Mouse (Mus musculus) gastrocnemius, adult 18-20 months (tissue): Measurements from ENCODE around the gene Matk. TPM values are rescaled to one million over a fixed set of nuclear protein-coding genes. Genes with fewer than 3 reads are reported as not detected.
A peak's percentile ranks its signal among the peaks of the same experiment; 100 is the strongest.

Source experiments
- DNase-seq: peaks from one replicate; pipeline ENCODE4 v3.0.0; 2021; ENCODE audit warnings: low spot score
- microRNA-seq: library from miRNA; unstranded; fragments of <30 nt; microRNA quantifications from one replicate; pipeline ENCODE4 v1.2.0, GENCODE M21; 2021
- total RNA-seq, 2 experiments: library from RNA; stranded (reverse); gene quantifications; 2 replicates each; pipeline ENCODE4 v1.2.3; 2021

Gene Matk
- total RNA-seq, 2 experiments from 2014 or later: not detected

DNA sequence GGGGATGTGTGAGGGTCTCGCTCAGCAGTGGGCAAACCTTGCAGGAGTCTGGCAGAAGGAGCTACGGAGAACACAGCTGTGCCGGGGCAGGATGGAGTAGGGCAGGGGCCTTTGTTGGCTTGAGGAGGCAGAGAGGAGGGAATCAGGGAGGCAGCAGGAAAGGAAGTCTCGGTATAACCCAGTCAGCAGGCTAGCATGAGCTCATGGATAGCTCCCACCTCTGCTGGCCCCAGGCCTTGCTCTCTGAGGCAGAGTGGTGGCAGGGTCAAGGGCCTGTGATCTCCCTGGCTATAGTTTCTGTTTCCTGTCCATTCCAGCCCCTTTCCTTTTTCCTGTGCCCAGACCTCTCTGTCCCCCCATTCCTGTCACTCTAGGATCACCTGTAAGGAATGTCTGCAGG is 49.6 kb downstream of the Matk start:
- DNase-seq: no peak

DNA sequence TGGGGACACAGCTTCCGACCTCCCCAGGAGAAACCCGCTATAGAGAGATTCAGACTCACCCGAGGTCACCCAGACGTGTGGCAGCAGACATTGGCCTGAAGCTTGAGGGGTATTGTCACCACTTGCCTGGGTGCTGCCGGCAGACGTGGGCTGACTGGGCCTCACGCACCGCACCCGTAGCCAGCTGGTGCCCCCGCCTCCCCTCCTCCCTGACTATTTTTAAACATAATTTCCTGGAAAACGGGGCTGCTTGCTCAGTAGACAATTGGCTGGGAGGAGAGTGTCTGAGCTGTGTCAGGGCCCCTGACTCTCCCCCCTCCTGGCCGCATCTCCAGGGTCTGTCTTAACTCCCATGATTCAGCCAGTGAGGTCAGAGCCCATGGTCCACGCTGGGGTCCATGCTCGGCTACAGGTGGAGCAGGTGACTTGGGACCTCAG is 50.1 kb downstream of the Matk start:
- DNase-seq: no peak

DNA sequence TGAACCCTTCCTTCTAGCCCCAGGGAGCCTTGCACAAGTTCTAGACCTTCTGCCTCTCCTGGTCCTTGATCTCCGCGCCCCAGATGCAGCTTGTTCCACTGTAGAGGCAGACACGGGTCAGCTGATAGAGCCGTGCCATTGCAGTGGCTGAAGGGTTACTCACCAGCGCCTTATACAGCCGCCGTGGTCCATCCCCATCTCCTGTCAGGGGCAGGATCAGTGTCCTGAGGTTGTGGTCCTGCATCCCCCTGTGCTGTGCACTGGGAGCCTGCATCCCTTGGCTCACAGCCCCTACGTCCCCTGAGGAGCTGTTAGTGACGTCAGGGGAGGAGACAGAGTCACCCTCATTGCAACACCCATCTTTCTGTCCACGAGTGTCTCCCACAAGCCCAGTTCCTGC is 50.5 kb downstream of the Matk start:
- no peak for DNase-seq

GRCm38 (mm10) chr10:81303761-81304160 is 51.0 kb downstream of the Matk start:
- no peak for DNase-seq

- DNase-seq: peak; percentile 55
These were observed 52.0 kb downstream of the Matk start for GRCm38 (mm10) chr10:81304597-81305238.

GRCm38 (mm10) chr10:81305663-81306062 is 52.9 kb downstream of the Matk start:
- DNase-seq: no peak

DNA sequence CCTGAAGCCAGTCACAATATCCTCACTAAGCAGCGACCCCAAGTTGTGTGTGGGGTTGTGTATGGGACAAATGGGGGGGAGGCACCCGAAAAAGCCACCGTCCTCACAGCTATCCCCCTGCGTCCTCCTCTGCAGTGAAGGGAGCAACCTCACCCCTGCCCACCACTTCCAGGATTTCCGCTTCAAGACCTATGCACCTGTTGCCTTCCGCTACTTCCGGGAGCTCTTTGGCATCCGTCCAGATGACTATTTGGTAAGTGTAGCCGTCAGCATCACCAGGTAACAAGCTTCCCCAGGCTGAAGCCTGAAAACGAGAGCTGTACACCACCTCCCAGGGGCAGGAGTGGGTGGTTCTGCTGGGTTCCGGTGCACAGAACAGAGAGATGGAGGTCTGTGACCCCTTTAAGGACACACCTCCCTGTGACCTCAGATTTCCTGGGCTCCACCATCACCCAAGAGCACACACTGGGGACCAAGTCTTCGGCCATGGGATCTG is 53.5 kb downstream of the Matk start:
- no peak for DNase-seq

GRCm38 (mm10) chr10:81306837-81307682 is 54.3 kb downstream of the Matk start:
- DNase-seq: no peak

DNA sequence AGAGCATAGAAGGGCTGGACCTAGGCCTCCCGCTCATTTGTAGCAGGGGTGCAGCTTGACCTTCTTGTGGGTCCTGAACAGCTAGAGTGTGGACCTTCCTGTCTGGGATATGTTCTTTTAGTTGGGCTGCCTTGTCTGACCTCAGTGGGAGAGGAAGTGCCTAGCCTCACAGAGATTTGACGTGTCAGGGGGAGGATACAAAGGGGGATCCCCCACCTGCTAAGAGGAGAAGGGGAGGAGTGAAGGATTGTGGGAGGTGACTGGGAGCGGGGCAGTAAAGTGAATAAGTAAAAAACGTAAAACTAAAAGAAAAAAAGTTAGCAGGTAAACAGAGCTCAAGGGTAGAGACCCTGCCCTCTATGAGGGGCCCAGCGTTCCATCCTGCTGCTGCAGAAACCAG is 56.8 kb downstream of the Matk start:
- DNase-seq: no peak

Small RNA genes lying within 50 kb of the gene (microRNA-seq; reads per million reads assigned to microRNA genes)
- 34.1 reads per million, percentile 45 among the genes with 10 or more reads in this experiment for gene Mir3057

Other genes starting within 250 kb of the Matk start
- 1 to 10 TPM; 2.3 to 2.5 TPM for gene Gng7, start 238.0 kb upstream of the Matk start, total RNA-seq
- under 1 TPM in 1 of 2 experiments, not detected in 1; 0.07 TPM for gene Diras1, start 227.3 kb upstream of the Matk start, total RNA-seq
- gene Slc39a3, start 215.5 kb upstream of the Matk start, total RNA-seq: 10 to 100 TPM; 13.7 TPM
- gene Sgta, start 192.8 kb upstream of the Matk start, total RNA-seq: 100 to 1,000 TPM; 101 to 103 TPM
- 10 to 100 TPM; 21.1 to 26.0 TPM for gene Thop1, start 182.9 kb upstream of the Matk start, total RNA-seq
- under 1 TPM in 1 of 2 experiments, not detected in 1; 0.09 TPM for gene Creb3l3, start 154.1 kb upstream of the Matk start, total RNA-seq
- 100 to 1,000 TPM; 173 to 189 TPM for gene Map2k2, start 147.0 kb upstream of the Matk start, total RNA-seq
- gene Zbtb7a, start 117.7 kb upstream of the Matk start, total RNA-seq: 10 to 100 TPM; 22.1 to 24.5 TPM
- 10 to 100 TPM; 15.3 to 17.1 TPM for gene Pias4, start 85.0 kb upstream of the Matk start, total RNA-seq
- 1,000 to 10,000 TPM; 1,320 to 1,335 TPM for gene Eef2, start 76.3 kb upstream of the Matk start, total RNA-seq
- gene Dapk3, start 69.9 kb upstream of the Matk start, total RNA-seq: 10 to 100 TPM; 25.5 to 28.4 TPM
- not detected for gene 4930442H23Rik, start 69.1 kb upstream of the Matk start, total RNA-seq
- 100 to 1,000 TPM in 1 of 2 experiments, 10 to 100 TPM in 1; 59.9 to 118 TPM for gene Nmrk2, start 50.9 kb upstream of the Matk start, total RNA-seq
- gene Atcay, start 22.1 kb upstream of the Matk start, total RNA-seq: not detected
- 1 to 10 TPM; 1.9 to 2.7 TPM for gene Zfr2, start 19.8 kb upstream of the Matk start, total RNA-seq
- 100 to 1,000 TPM; 106 to 116 TPM for gene Mrpl54, start 14.0 kb downstream of the Matk start, total RNA-seq
- 100 to 1,000 TPM; 102 to 105 TPM for gene Apba3, start 14.0 kb downstream of the Matk start, total RNA-seq
- gene Tjp3, start 38.6 kb downstream of the Matk start, total RNA-seq: not detected
- gene Pip5k1c, start 40.0 kb downstream of the Matk start, total RNA-seq: 10 to 100 TPM; 19.7 to 20.4 TPM
- 10 to 100 TPM; 10.1 to 10.9 TPM for gene Cactin, start 68.2 kb downstream of the Matk start, total RNA-seq
- under 1 TPM; 0.16 to 0.55 TPM for gene Tbxa2r, start 75.8 kb downstream of the Matk start, total RNA-seq
- 1 to 10 TPM in 1 of 2 experiments, under 1 TPM in 1; 0.39 to 1.4 TPM for gene Gipc3, start 90.3 kb downstream of the Matk start, total RNA-seq
- 10 to 100 TPM; 14.7 to 19.6 TPM for gene Hmg20b, start 97.5 kb downstream of the Matk start, total RNA-seq
- 1 to 10 TPM; 2.3 to 2.8 TPM for gene Mfsd12, start 104.6 kb downstream of the Matk start, total RNA-seq
- under 1 TPM; 0.23 to 0.66 TPM for gene 4930404N11Rik, start 112.9 kb downstream of the Matk start, total RNA-seq
- gene Fzr1, start 125.6 kb downstream of the Matk start, total RNA-seq: 10 to 100 TPM; 15.3 to 15.4 TPM
- gene Dohh, start 131.5 kb downstream of the Matk start, total RNA-seq: 10 to 100 TPM; 41.1 to 44.1 TPM
- under 1 TPM; 0.57 to 0.97 TPM for gene Gm48551, start 131.5 kb downstream of the Matk start, total RNA-seq
- gene Gm48552, start 136.1 kb downstream of the Matk start, total RNA-seq: under 1 TPM in 1 of 2 experiments, not detected in 1; 0.34 TPM
- gene Smim24, start 140.1 kb downstream of the Matk start, total RNA-seq: not detected
- 100 to 1,000 TPM; 232 to 244 TPM for gene Nfic, start 202.7 kb downstream of the Matk start, total RNA-seq
- gene Celf5, start 229.8 kb downstream of the Matk start, total RNA-seq: under 1 TPM; 0.05 to 0.07 TPM
- gene Ncln, start 243.5 kb downstream of the Matk start, total RNA-seq: 10 to 100 TPM; 41.0 to 45.8 TPM
- under 1 TPM; 0.71 to 0.78 TPM for gene S1pr4, start 247.2 kb downstream of the Matk start, total RNA-seq